Mouse (Mus musculus) kidney, adult 2 months (tissue): Measurements from ENCODE around the gene Hoxa4.

Experiments used
- CTCF ChIP-seq: fragments of 200-500 bp; conservative IDR thresholded peaks from 2 replicates; pipeline ENCODE4 v1.5.1; 2011; ENCODE audit warnings: low read depth, mild to moderate bottlenecking, control low read depth, low read length, moderate library complexity, mixed read lengths; ENCODE audit not compliant: insufficient read depth, insufficient read length
- POLR2A ChIP-seq: fragments of 200-500 bp; IDR thresholded peaks from one replicate; pipeline ENCODE4 v1.6.1; 2011; ENCODE audit warnings: low read depth, low read length, control low read depth

DNA sequence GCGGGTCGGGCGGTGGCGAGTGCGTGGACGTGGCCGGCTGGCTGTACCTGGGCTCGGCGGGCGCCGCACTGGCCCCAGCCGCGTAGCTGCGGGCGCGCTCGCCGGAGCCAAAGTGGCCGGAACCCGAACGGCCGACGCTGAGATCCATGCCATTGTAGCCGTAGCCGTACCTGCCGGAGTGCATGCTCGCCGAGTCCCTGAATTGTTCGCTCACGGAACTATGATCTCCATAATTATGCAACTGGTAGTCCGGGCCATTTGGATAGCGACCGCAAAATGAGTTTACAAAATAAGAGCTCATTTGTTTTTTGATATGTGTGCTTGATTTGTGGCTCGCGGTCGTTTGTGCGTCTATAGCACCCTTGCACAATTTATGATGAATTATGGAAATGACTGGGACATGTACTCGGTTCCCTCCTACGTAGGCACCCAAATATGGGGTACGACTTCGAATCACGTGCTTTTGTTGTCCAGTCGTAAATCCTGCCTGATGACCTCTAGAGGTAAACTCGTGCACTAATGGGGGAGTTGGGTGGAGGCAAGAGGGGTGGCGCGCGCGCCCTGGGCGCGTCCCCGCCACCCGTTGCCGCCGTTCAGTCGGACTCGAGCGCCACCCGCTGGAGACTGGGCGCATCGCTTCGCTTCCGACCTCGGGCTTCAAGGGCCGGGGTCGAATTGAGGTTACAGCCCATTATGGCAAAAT lies 12.6 kb upstream of the Hoxa4 start, which contains the start of gene Hoxa5:
- TF ChIP-seq CTCF (peak; percentile 79), POLR2A (no peak)
